Mouse (Mus musculus): ENCODE measurements around the gene Zfp975. TPM values are rescaled to one million over a fixed set of nuclear protein-coding genes. Genes with fewer than 3 reads are reported as not detected.
A peak's percentile ranks its signal among the peaks of the same experiment; 100 is the strongest.
"Not testable (repeated sequence)": the region's sequence is repeated elsewhere in the genome, so short reads cannot be mapped to it uniquely, and the experiment has no call there.

The Zfp975 gene
- total RNA-seq (2012; rRNA removed) (1.3 and 1.8 TPM in 2 replicates), total RNA-seq (2014; rRNA removed) (2.0 and 3.0 TPM in 2 replicates), polyA plus RNA-seq (2012; ENCODE audit: insufficient read length, low read depth) (0.79 and 0.91 TPM in 2 replicates)

- H3K79me2 ChIP-seq (replicated peaks; ENCODE audit: control insufficient read depth, extremely low read depth, insufficient read depth, poor library complexity, severe bottlenecking); in situ Hi-C loops (cut with MboI; ENCODE audit: low pct_ligation_motif_present, low pct_unique_long_range_greater_than_20kb, low sequenced_read_pairs); H3K27me3 ChIP-seq (replicated peaks); H3K36me3 ChIP-seq (replicated peaks in 1 of 2; ENCODE audit: control insufficient read depth in 1 of 2, insufficient read depth in 1 of 2, low read length in 1 of 2); dilution Hi-C loops (cut with MboI; ENCODE audit: extremely low pct_ligation_motif_present, extremely low pct_unique_long_range_greater_than_20kb, low sequenced_read_pairs); H3K9me3 ChIP-seq (replicated peaks; ENCODE audit: low read length); H3K27ac ChIP-seq (ENCODE audit: insufficient read depth, low read depth); H3K4me1 ChIP-seq (ENCODE audit: control insufficient read depth in 1 of 2, insufficient read depth in 2 of 2): not testable (repeated sequence)
- Histone ChIP-seq H3K4me2 (ENCODE audit: insufficient read depth, low read depth, poor library complexity, severe bottlenecking) (peak within 1 kb of the TSS; percentile 67), H3K4me3 (replicated peaks in 1 of 3; ENCODE audit: low read depth in 2 of 3, low read length in 2 of 3, poor library complexity in 1 of 3) (peak within 1 kb of the TSS; percentile 48 to 63 (median 51)), H3K9ac (ENCODE audit: insufficient read depth, low read depth) (peak within 1 kb of the TSS; percentile 71)
- peak; percentile 58 for DNase-seq (ENCODE audit: extremely low read depth)
- peak; percentile 40; the same call in 1 of the 2 replicates for TF ChIP-seq NELFE (IDR thresholded peaks at IDR 0.05; ENCODE audit: low read depth, low read length)
- TF ChIP-seq TCF12 (IDR thresholded peaks at IDR 0.05; ENCODE audit: low read depth, low read length), result peak; percentile 47
- TF ChIP-seq POLR2A (IDR thresholded peaks at IDR 0.05; ENCODE audit: low read depth, low read length), result peak; percentile 62
- TF ChIP-seq HCFC1 (IDR thresholded peaks at IDR 0.05; ENCODE audit: low read depth, low read length), result peak; percentile 60
- TF ChIP-seq MAX (IDR thresholded peaks at IDR 0.05; ENCODE audit: low read length), result 0 out of 2 replicates have a peak, but pooled peaks have one; percentile 23
- TF ChIP-seq CHD2 (IDR thresholded peaks at IDR 0.05; ENCODE audit: low read length), result peak; percentile 62; the same call in 1 of the 2 replicates
- TF ChIP-seq TBP (conservative IDR thresholded peaks at IDR 0.05; ENCODE audit: low read depth, low read length), result 0 out of 2 replicates have a peak, but pooled peaks have one; percentile 43
- TF ChIP-seq ELF1 (IDR thresholded peaks at IDR 0.05; ENCODE audit: low read depth, low read length), result peak; percentile 30; the same call in 1 of the 2 replicates
These were observed at the start of gene Zfp975 for GRCm38 (mm10) chr7:42692362-42693158. Gene Zfp975, minus strand, starts transcription at chr7:42692742.

GRCm38 (mm10) chr7:42738536-42739210 is 46.1 kb upstream of the Zfp975 start:
- Histone ChIP-seq H3K27me3 (replicated peaks) (no peaks in the 10 kb centered on the region), H3K4me2 (ENCODE audit: insufficient read depth, low read depth, poor library complexity, severe bottlenecking) (no peak overlapping the region), H3K4me1 (ENCODE audit: control insufficient read depth in 1 of 2, insufficient read depth in 2 of 2) (no peaks in the 10 kb centered on the region), H3K79me2 (replicated peaks; ENCODE audit: control insufficient read depth, extremely low read depth, insufficient read depth, poor library complexity, severe bottlenecking) (no peaks in the 10 kb centered on the region), H3K9me3 (replicated peaks; ENCODE audit: low read length) (peaks cover 14% of the 10 kb centered on the region), H3K4me3 (replicated peaks in 1 of 3; ENCODE audit: low read depth in 2 of 3, low read length in 2 of 3, poor library complexity in 1 of 3) (no peak overlapping the region), H3K36me3 (replicated peaks in 1 of 2; ENCODE audit: control insufficient read depth in 1 of 2, insufficient read depth in 1 of 2, low read length in 1 of 2) (no peaks in the 10 kb centered on the region), H3K9ac (ENCODE audit: insufficient read depth, low read depth) (no peak overlapping the region), H3K27ac (ENCODE audit: insufficient read depth, low read depth) (no peak overlapping the region)
- in situ Hi-C loops (cut with MboI; ENCODE audit: low pct_ligation_motif_present, low pct_unique_long_range_greater_than_20kb, low sequenced_read_pairs) (no loop called here), dilution Hi-C loops (cut with MboI; ENCODE audit: extremely low pct_ligation_motif_present, extremely low pct_unique_long_range_greater_than_20kb, low sequenced_read_pairs) (no loop called here)
- TF ChIP-seq ZMIZ1 (IDR thresholded peaks at IDR 0.05; ENCODE audit: low read depth, low read length) (no peak), CTCF (conservative IDR thresholded peaks at IDR 0.05 in 1 of 2, IDR thresholded peaks at IDR 0.05 in 1 of 2; ENCODE audit: low read depth in 2 of 2, low read length in 2 of 2) (no peak), JUND (conservative IDR thresholded peaks at IDR 0.05; ENCODE audit: low read depth, low read length) (no peak), MXI1 (IDR thresholded peaks at IDR 0.05; ENCODE audit: low read depth, low read length) (no peak), ELF1 (IDR thresholded peaks at IDR 0.05; ENCODE audit: low read depth, low read length) (no peak), IRF4 (IDR thresholded peaks at IDR 0.05; ENCODE audit: low read depth, low read length) (no peak), SIN3A (IDR thresholded peaks at IDR 0.05; ENCODE audit: low read length) (no peak), NRF1 (IDR thresholded peaks at IDR 0.05; ENCODE audit: low read depth, low read length) (no peak), GABPA (IDR thresholded peaks at IDR 0.05; ENCODE audit: insufficient replicate concordance, low read depth, low read length) (no peak), ZNF384 (IDR thresholded peaks at IDR 0.05; ENCODE audit: low read depth, low read length) (no peak), MYC (IDR thresholded peaks at IDR 0.05; ENCODE audit: low read depth, low read length) (no peak), RCOR1 (conservative IDR thresholded peaks at IDR 0.05; ENCODE audit: low read depth, low read length) (no peak), RAD21 (IDR thresholded peaks at IDR 0.05; ENCODE audit: low read depth, low read length) (no peak), SMC3 (IDR thresholded peaks at IDR 0.05; ENCODE audit: low read depth, low read length) (no peak), HCFC1 (IDR thresholded peaks at IDR 0.05; ENCODE audit: low read depth, low read length) (no peak), MAFK (IDR thresholded peaks at IDR 0.05; ENCODE audit: insufficient replicate concordance, low read length) (no peak)
- DNase-seq (ENCODE audit: extremely low read depth), result no peak

- H3K27ac ChIP-seq (ENCODE audit: insufficient read depth, low read depth); H3K36me3 ChIP-seq (replicated peaks in 1 of 2; ENCODE audit: control insufficient read depth in 1 of 2, insufficient read depth in 1 of 2, low read length in 1 of 2); H3K9ac ChIP-seq (ENCODE audit: insufficient read depth, low read depth); DNase-seq (ENCODE audit: extremely low read depth); H3K79me2 ChIP-seq (replicated peaks; ENCODE audit: control insufficient read depth, extremely low read depth, insufficient read depth, poor library complexity, severe bottlenecking); H3K9me3 ChIP-seq (replicated peaks; ENCODE audit: low read length); H3K4me2 ChIP-seq (ENCODE audit: insufficient read depth, low read depth, poor library complexity, severe bottlenecking); H3K27me3 ChIP-seq (replicated peaks); H3K4me1 ChIP-seq (ENCODE audit: control insufficient read depth in 1 of 2, insufficient read depth in 2 of 2); dilution Hi-C loops (cut with MboI; ENCODE audit: extremely low pct_ligation_motif_present, extremely low pct_unique_long_range_greater_than_20kb, low sequenced_read_pairs); in situ Hi-C loops (cut with MboI; ENCODE audit: low pct_ligation_motif_present, low pct_unique_long_range_greater_than_20kb, low sequenced_read_pairs); H3K4me3 ChIP-seq (replicated peaks in 1 of 3; ENCODE audit: low read depth in 2 of 3, low read length in 2 of 3, poor library complexity in 1 of 3): not testable (repeated sequence)
These were observed 34.4 kb upstream of the Zfp975 start, which contains the start of gene Gm17067 for GRCm38 (mm10) chr7:42726917-42727316. Gene Gm17067, minus strand, starts transcription at chr7:42727017.

Data from CH12.LX (cell line).